Mouse (Mus musculus) bone marrow, adult 2 months (tissue): ENCODE data around the gene Prkacb. TPM values are rescaled to one million over a fixed set of nuclear protein-coding genes. Genes with fewer than 3 reads are reported as not detected.

Experiments
- H3K27ac ChIP-seq: fragments of 200-500 bp; 2 replicates; pipeline ENCODE4 v1.5.1; 2012; ENCODE audit warnings: low read depth, mild to moderate bottlenecking, control low read depth, inconsistent platforms, low read length; ENCODE audit not compliant: control insufficient read depth, poor library complexity, insufficient read depth
- H3K4me1 ChIP-seq: fragments of 200-500 bp; 2 replicates; pipeline ENCODE4 v1.6.1; 2011; ENCODE audit warnings: low read length; ENCODE audit not compliant: control insufficient read depth, insufficient read depth
- H3K4me3 ChIP-seq: fragments of 200-500 bp; replicated peaks from 2 replicates; pipeline ENCODE3; 2011; ENCODE audit warnings: mild to moderate bottlenecking, low read depth, low read length, control low read depth; ENCODE audit not compliant: control insufficient read depth
- CTCF ChIP-seq: fragments of 200-500 bp; IDR thresholded peaks from 2 replicates; pipeline ENCODE4 v1.5.1; 2011; ENCODE audit warnings: low read length, control low read depth; ENCODE audit not compliant: control insufficient read depth, insufficient read depth
- POLR2A ChIP-seq: fragments of 200-500 bp; IDR thresholded peaks from 2 replicates; pipeline ENCODE4 v1.6.1; 2011; ENCODE audit warnings: low read depth, mild to moderate bottlenecking, control low read depth, low read length, borderline replicate concordance; ENCODE audit not compliant: control insufficient read depth
- WGBS: fragments of 180-500 bp; shearing (Covaris S2); methylation state at CpG from one replicate; pipeline ENCODE4 v1.1.7; 2018; 5-methylcytosine and 5-hydroxymethylcytosine counted together
- polyA plus RNA-seq: library from polyadenylated mRNA; stranded (reverse); fragments of >200 nt; gene quantifications from 2 replicates; pipeline ENCODE4 v1.2.4, GENCODE M21; 2011; ENCODE audit warnings: low replicate concordance; ENCODE audit not compliant: missing spikeins, insufficient read depth, insufficient read length

Gene Prkacb
- polyA plus RNA-seq, 1 experiment = 11.9 TPM

DNA sequence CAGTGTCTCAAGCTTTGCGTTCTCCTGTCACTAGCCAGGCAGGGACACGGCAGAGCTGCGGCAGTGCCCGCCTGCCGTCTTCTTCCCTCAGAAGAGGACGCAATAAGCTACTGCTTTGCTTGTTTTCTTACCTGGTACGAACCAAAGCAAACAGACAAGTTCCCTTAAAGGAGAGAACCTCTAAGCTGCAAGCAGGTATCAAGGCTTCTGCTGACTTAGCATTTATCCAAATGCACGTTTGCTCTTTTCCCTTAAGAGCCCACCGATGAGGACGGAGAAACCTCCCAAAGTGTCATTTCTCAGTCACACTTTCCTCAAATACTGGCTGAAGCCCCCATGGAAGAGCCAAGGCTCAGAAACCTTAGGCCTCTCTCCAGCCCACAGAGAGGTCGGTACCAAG is 81.3 kb downstream of the Prkacb start:
- TF ChIP-seq CTCF = no peak
- TF ChIP-seq POLR2A = no peak
- WGBS = 94% methylated on average over 11 of the region's 11 CpGs
- Histone ChIP-seq H3K27ac (no peak overlapping the region), H3K4me1 (peaks cover 4% of the 10 kb centered on the region), H3K4me3 (no peak overlapping the region)

GRCm38 (mm10) chr3:146723037-146723436 is 89.8 kb downstream of the Prkacb start:
- Histone ChIP-seq H3K4me3 (no peak overlapping the region), H3K27ac (no peak overlapping the region), H3K4me1 (no peaks in the 10 kb centered on the region)
- 84% methylated on average over 3 of the region's 3 CpGs for WGBS
- TF ChIP-seq CTCF = no peak
- TF ChIP-seq POLR2A = no peak

DNA sequence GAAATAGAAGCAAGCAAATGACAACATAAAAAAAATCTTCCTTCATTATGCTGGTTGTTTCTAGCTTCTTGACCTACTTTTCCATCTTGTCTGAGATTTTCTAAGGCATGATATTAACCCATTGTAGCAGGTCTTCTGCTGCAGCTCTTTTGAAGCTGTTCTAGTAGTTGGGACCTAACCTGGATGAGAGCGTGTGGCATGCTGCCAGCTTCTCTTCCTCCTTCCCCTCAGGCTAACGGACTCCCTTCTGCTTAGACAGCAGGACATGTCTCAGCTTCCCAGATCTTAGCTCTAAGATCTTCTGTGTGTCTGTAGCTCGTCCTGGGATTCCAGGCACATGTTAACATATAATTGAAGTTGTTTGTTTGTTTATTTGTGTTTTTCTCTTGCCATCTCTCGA is 93.1 kb downstream of the Prkacb start:
- TF ChIP-seq POLR2A = no peak
- TF ChIP-seq CTCF = no peak
- H3K4me1 ChIP-seq = no peaks in the 10 kb centered on the region
- no peak overlapping the region for H3K4me3 ChIP-seq
- no peak overlapping the region for H3K27ac ChIP-seq
- WGBS = 40% methylated on average over 4 of the region's 4 CpGs

DNA sequence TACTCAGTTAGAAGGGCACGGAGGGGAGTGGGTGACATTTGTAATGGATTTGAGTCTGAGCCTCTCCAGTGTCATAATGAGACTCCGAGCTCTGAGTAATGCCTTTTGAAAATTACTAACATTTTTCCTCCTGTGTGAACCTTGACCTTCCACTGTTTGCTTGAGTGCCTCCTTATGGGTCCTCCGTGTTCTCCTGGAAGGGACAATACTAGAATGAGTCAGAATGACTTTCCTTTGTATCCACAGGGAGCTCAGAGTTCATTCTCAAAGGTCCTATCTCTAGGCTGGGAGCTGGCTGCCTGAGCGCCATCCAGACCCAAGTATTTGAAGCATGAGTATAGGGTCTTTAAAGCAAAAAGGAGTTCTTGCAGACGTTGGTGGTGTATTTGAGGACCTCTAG is 94.5 kb downstream of the Prkacb start:
- 82% methylated on average over 5 of the region's 5 CpGs for WGBS
- H3K4me1 ChIP-seq = no peaks in the 10 kb centered on the region
- no peak for TF ChIP-seq CTCF
- no peak for TF ChIP-seq POLR2A
- no peak overlapping the region for H3K4me3 ChIP-seq
- H3K27ac ChIP-seq = no peak overlapping the region

DNA sequence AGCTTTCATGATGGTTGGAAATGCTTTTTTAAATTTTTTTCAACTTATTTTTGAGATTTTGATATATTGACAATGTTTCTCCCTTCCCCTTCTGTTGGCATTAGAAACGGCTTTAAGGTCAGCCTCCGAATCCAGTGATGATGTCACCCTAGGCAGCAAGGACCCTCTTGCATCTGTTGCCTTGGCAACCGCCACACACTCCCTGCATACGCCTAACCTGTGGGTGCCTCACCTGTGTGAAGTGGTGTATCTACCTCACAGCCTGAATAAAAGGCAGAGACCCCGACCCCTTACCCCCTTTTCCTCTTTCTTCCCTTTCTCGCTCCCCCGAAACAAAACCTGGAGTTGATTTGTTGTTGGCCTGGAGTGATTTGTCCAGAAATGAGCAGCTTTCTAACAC is 100.5 kb downstream of the Prkacb start:
- H3K4me3 ChIP-seq = no peak overlapping the region
- 73% methylated on average over 7 of the region's 7 CpGs for WGBS
- H3K4me1 ChIP-seq = no peaks in the 10 kb centered on the region; the same call in 1 of the 2 replicates
- H3K27ac ChIP-seq = no peak overlapping the region
- TF ChIP-seq CTCF = no peak
- no peak for TF ChIP-seq POLR2A

DNA sequence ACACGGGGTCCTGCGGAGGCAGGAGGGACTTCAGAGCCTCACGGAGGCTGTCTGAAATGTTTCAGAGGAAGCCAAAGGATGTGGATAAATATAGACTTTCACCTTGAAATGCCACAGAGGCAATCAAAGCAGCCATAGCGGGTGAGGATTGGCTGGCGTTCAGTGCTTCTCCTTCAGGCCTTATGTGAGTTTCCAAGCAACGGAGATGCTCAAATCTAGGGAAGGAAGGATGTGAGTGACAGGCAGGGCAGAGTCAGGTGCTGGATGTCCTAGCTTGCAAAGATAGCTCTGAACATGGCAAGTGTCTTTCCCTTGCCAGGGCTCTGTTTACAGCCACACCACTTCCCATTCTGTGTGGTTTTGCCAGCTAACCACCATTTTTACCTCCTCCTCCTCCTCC is 101.2 kb downstream of the Prkacb start:
- 5% methylated on average over 6 of the region's 6 CpGs for WGBS
- TF ChIP-seq POLR2A = no peak
- TF ChIP-seq CTCF = no peak
- H3K4me1 ChIP-seq = no peaks in the 10 kb centered on the region; the same call in 1 of the 2 replicates
- no peak overlapping the region for H3K27ac ChIP-seq
- no peak overlapping the region for H3K4me3 ChIP-seq

- no peak for TF ChIP-seq CTCF
- no peak for TF ChIP-seq POLR2A
- H3K4me3 ChIP-seq = no peak overlapping the region
- no peaks in the 10 kb centered on the region; the same call in 1 of the 2 replicates for H3K4me1 ChIP-seq
- WGBS = 70% methylated on average over 7 of the region's 7 CpGs
- H3K27ac ChIP-seq = no peak overlapping the region
Observed at GRCm38 (mm10) chr3:146711084-146711483, 101.7 kb downstream of the Prkacb start.

GRCm38 (mm10) chr3:146709086-146709485 is 103.7 kb downstream of the Prkacb start:
- WGBS = 79% methylated on average over 1 of the region's 1 CpGs
- Histone ChIP-seq H3K4me1 (no peaks in the 10 kb centered on the region; the same call in 1 of the 2 replicates), H3K27ac (no peak overlapping the region), H3K4me3 (no peak overlapping the region)
- TF ChIP-seq POLR2A = no peak
- no peak for TF ChIP-seq CTCF

DNA sequence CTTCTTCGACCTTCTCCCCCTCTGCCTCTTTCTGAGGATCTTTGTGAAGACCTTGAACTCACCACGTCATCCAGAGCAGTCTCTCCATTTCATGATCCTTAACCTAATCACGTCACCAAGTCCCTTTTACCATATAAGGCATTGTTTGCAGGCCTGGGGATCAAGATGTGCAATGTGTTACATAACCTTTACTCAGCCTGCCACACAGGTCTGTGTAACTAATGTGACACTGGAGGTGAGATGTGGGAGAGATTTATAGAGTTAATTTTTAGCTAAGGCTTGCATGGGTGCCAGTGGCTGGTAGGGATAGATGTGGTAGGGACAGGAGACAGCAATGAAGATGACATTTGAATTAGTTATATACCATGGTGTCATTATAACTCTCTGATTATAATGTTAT is 104.4 kb downstream of the Prkacb start:
- WGBS = 61% methylated on average over 3 of the region's 3 CpGs
- no peaks in the 10 kb centered on the region; the same call in 1 of the 2 replicates for H3K4me1 ChIP-seq

More for the DNA sequence above, 104.4 kb downstream of the Prkacb start:
- no peak overlapping the region for H3K4me3 ChIP-seq
- TF ChIP-seq CTCF (no peak), POLR2A (no peak)
- H3K27ac ChIP-seq = no peak overlapping the region
